Mouse (Mus musculus) monocyte, adult 5-6 weeks (primary cell): Measurements from ENCODE around the gene Tas2r144. TPM values are rescaled to one million over a fixed set of nuclear protein-coding genes. Genes with fewer than 3 reads are reported as not detected.

ENCODE experiments used
- ATAC-seq: fragments of 153-309, 156-312 bp; replicated peaks from 2 replicates; pipeline ENCODE4 v1.8.0; 2017; ENCODE audit warnings: mild to moderate bottlenecking; ENCODE audit not compliant: low TSS enrichment, insufficient number of reproducible peaks, severe bottlenecking, poor library complexity, low FRiP score
- total RNA-seq: library from RNA; stranded (forward); fragments of 200-1000, 200-491, 200-594 nt; gene quantifications from 3 replicates; pipeline ENCODE4 v1.2.3, GENCODE M21; 2017

Gene Tas2r144
- total RNA-seq, 1 experiment from 2014 or later: not detected

- no peak for ATAC-seq
Observed at GRCm38 (mm10) chr6:42261524-42262170, 46.5 kb downstream of the Tas2r144 start, which contains the start of gene Tmem139. Tmem139 (plus strand) TSS chr6:42261970.

GRCm38 (mm10) chr6:42264626-42265312 lies 49.6 kb downstream of the Tas2r144 start, which contains the start of gene Casp2:
Casp2 (plus strand) TSS chr6:42264985.
- ATAC-seq: peak; percentile 88

Other genes with a start within 250 kb of the Tas2r144 start
- not detected in 3 replicates for gene Sval3, start 247.2 kb upstream of the Tas2r144 start, total RNA-seq
- not detected in 3 replicates for gene Sva, start 176.9 kb upstream of the Tas2r144 start, total RNA-seq
- gene Tas2r139, start 74.4 kb upstream of the Tas2r144 start, total RNA-seq: not detected in 3 replicates
- gene Gstk1, start 30.6 kb downstream of the Tas2r144 start, total RNA-seq: 5.0 to 6.2 TPM (median 6.1 TPM) in 3 replicates
- gene Tmem139, start 46.6 kb downstream of the Tas2r144 start, total RNA-seq: not detected in 3 replicates
- 60.1 to 70.0 TPM (median 67.4 TPM) in 3 replicates for gene Casp2, start 49.7 kb downstream of the Tas2r144 start, total RNA-seq
- not detected in 3 replicates for gene Clcn1, start 71.4 kb downstream of the Tas2r144 start, total RNA-seq
- gene Fam131b, start 109.3 kb downstream of the Tas2r144 start, total RNA-seq: 0.10 to 0.32 TPM in 2 of 3 replicates, not detected in the other
- gene Zyx, start 134.3 kb downstream of the Tas2r144 start, total RNA-seq: 102 to 184 TPM (median 117 TPM) in 3 replicates
- gene Epha1, start 157.9 kb downstream of the Tas2r144 start, total RNA-seq: 0.29 to 0.43 TPM in 2 of 3 replicates, not detected in the other
- gene Tas2r143, start 184.9 kb downstream of the Tas2r144 start, total RNA-seq: 2.9 to 4.2 TPM in 2 of 3 replicates, not detected in the other
- gene Tas2r135, start 190.1 kb downstream of the Tas2r144 start, total RNA-seq: 1.6 TPM in 1 of 3 replicates, not detected in the others
- 1.1 TPM in 1 of 3 replicates, not detected in the others for gene Tas2r126, start 219.2 kb downstream of the Tas2r144 start, total RNA-seq
- gene Olfr458, start 249.9 kb downstream of the Tas2r144 start, total RNA-seq: not detected in 3 replicates